Mouse (Mus musculus): ENCODE measurements around the gene Myrip. TPM values are rescaled to one million over a fixed set of nuclear protein-coding genes. Genes with fewer than 3 reads are reported as not detected.

Gene Myrip
- total RNA-seq, 2 experiments from 2014 or later: 0.35 TPM; not detected in 1

GRCm38 (mm10) chr9:120444642-120445041 lies 143.3 kb downstream of the Myrip start:
- ATAC-seq (replicated peaks; ENCODE audit: poor library complexity): no peak

- no peak for ATAC-seq (replicated peaks; ENCODE audit: poor library complexity)
Observed at GRCm38 (mm10) chr9:120449696-120450329, 148.5 kb downstream of the Myrip start.

- no peak for ATAC-seq (replicated peaks; ENCODE audit: poor library complexity)
Observed at GRCm38 (mm10) chr9:120455768-120456655, 154.7 kb downstream of the Myrip start.

GRCm38 (mm10) chr9:120470431-120470830 lies 169.1 kb downstream of the Myrip start:
- no peak for ATAC-seq (replicated peaks; ENCODE audit: poor library complexity)

- ATAC-seq (replicated peaks; ENCODE audit: poor library complexity): 0 out of 2 replicates have a peak, but pooled peaks have one; percentile 23
Observed at GRCm38 (mm10) chr9:120481644-120482043, 180.3 kb downstream of the Myrip start.

GRCm38 (mm10) chr9:120482382-120482781 lies 181.1 kb downstream of the Myrip start:
- ATAC-seq (replicated peaks; ENCODE audit: poor library complexity): 0 out of 2 replicates have a peak, but pooled peaks have one; percentile 26

- no peak for ATAC-seq (replicated peaks; ENCODE audit: poor library complexity)
Observed at GRCm38 (mm10) chr9:120483101-120483500, 181.8 kb downstream of the Myrip start.

- no peak for ATAC-seq (replicated peaks; ENCODE audit: poor library complexity)
Observed at GRCm38 (mm10) chr9:120487076-120487475, 185.8 kb downstream of the Myrip start.

- peak; percentile 35 for ATAC-seq (replicated peaks; ENCODE audit: poor library complexity)
Observed at GRCm38 (mm10) chr9:120491509-120491908, 190.2 kb downstream of the Myrip start.

- ATAC-seq (replicated peaks; ENCODE audit: poor library complexity): no peak
Observed at GRCm38 (mm10) chr9:120492010-120492399, 190.7 kb downstream of the Myrip start, which contains the start of gene Eif1b. Gene Eif1b (plus strand): TSS chr9:120492232.

- ATAC-seq (replicated peaks; ENCODE audit: poor library complexity): peak; percentile 77
Observed at GRCm38 (mm10) chr9:120492400-120493351, 191.4 kb downstream of the Myrip start.

GRCm38 (mm10) chr9:120493781-120494180 lies 192.5 kb downstream of the Myrip start:
- ATAC-seq (replicated peaks; ENCODE audit: poor library complexity): no peak

GRCm38 (mm10) chr9:120496691-120497090 lies 195.4 kb downstream of the Myrip start:
- ATAC-seq (replicated peaks; ENCODE audit: poor library complexity): peak; percentile 51

GRCm38 (mm10) chr9:120497983-120498382 lies 196.7 kb downstream of the Myrip start:
- no peak for ATAC-seq (replicated peaks; ENCODE audit: poor library complexity)

GRCm38 (mm10) chr9:120501191-120501902 lies 200.0 kb downstream of the Myrip start:
- ATAC-seq (replicated peaks; ENCODE audit: poor library complexity): peak; percentile 63

GRCm38 (mm10) chr9:120502013-120502412 lies 200.7 kb downstream of the Myrip start:
- peak; percentile 86 for ATAC-seq (replicated peaks; ENCODE audit: poor library complexity)

- peak; percentile 48 for ATAC-seq (replicated peaks; ENCODE audit: poor library complexity)
Observed at GRCm38 (mm10) chr9:120504423-120504822, 203.1 kb downstream of the Myrip start.

- peak; percentile 63 for ATAC-seq (replicated peaks; ENCODE audit: poor library complexity)
Observed at GRCm38 (mm10) chr9:120511781-120512180, 210.5 kb downstream of the Myrip start.

GRCm38 (mm10) chr9:120516720-120517119 lies 215.4 kb downstream of the Myrip start:
- peak; percentile 46 for ATAC-seq (replicated peaks; ENCODE audit: poor library complexity)

GRCm38 (mm10) chr9:120518946-120519345 lies 217.6 kb downstream of the Myrip start:
- ATAC-seq (replicated peaks; ENCODE audit: poor library complexity): no peak

All from megakaryocyte progenitor cell, adult 5-6 weeks (primary cell).